Mouse (Mus musculus): ENCODE measurements around the gene Pogz. TPM values are rescaled to one million over a fixed set of nuclear protein-coding genes. Genes with fewer than 3 reads are reported as not detected.
"Not testable (repeated sequence)": the region's sequence is repeated elsewhere in the genome, so short reads cannot be mapped to it uniquely, and the experiment has no call there.

Gene Pogz
- total RNA-seq, 2 experiments from 2014 or later, result 38.4 to 39.2 TPM

GRCm38 (mm10) chr3:94911050-94911693 lies 73.8 kb downstream of the Pogz start:
- no peak for DNase-seq (ENCODE audit: low spot score in 2 of 2)

GRCm38 (mm10) chr3:94913801-94914200 lies 76.4 kb downstream of the Pogz start:
- DNase-seq (ENCODE audit: low spot score in 2 of 2), result no peak

- no peak for DNase-seq (ENCODE audit: low spot score in 2 of 2)
These were observed 78.8 kb downstream of the Pogz start for GRCm38 (mm10) chr3:94915903-94916741.

GRCm38 (mm10) chr3:94917816-94918361 lies 80.5 kb downstream of the Pogz start:
- DNase-seq (ENCODE audit: low spot score in 2 of 2), result no peak

GRCm38 (mm10) chr3:94918845-94919244 lies 81.5 kb downstream of the Pogz start:
- DNase-seq (ENCODE audit: low spot score in 2 of 2), result no peak

GRCm38 (mm10) chr3:94921104-94921503 lies 83.7 kb downstream of the Pogz start:
- DNase-seq (ENCODE audit: low spot score in 2 of 2), result no peak

- no peak for DNase-seq (ENCODE audit: low spot score in 2 of 2)
These were observed 85.0 kb downstream of the Pogz start for GRCm38 (mm10) chr3:94922333-94922732.

- DNase-seq (ENCODE audit: low spot score in 2 of 2), result no peak
These were observed 87.3 kb downstream of the Pogz start for GRCm38 (mm10) chr3:94924688-94925087.

GRCm38 (mm10) chr3:94926301-94926736 lies 89.0 kb downstream of the Pogz start:
- not testable (repeated sequence) for DNase-seq (ENCODE audit: low spot score in 2 of 2)

GRCm38 (mm10) chr3:94928979-94929378 lies 91.6 kb downstream of the Pogz start:
- not testable (repeated sequence) for DNase-seq (ENCODE audit: low spot score in 2 of 2)

GRCm38 (mm10) chr3:94930386-94931266 lies 93.3 kb downstream of the Pogz start:
- not testable (repeated sequence) for DNase-seq (ENCODE audit: low spot score in 2 of 2)

GRCm38 (mm10) chr3:94931427-94932082 lies 94.2 kb downstream of the Pogz start:
- DNase-seq (ENCODE audit: low spot score in 2 of 2), result not testable (repeated sequence)

Other genes with a start within 250 kb of the Pogz start
- gene Gm10972, start 194.5 kb upstream of the Pogz start, total RNA-seq (2021), result not detected
- gene Tuft1, start 178.7 kb upstream of the Pogz start, total RNA-seq (2021), result 1 to 10 TPM; 1.6 to 1.8 TPM
- gene Selenbp2, start 144.0 kb upstream of the Pogz start, total RNA-seq (2021), result 1 to 10 TPM; 1.6 to 2.4 TPM
- gene Cgn, start 51.1 kb upstream of the Pogz start, total RNA-seq (2021), result under 1 TPM; 0.61 to 0.88 TPM
- 100 to 1,000 TPM; 330 to 360 TPM for gene Psmb4, start 49.4 kb downstream of the Pogz start, total RNA-seq (2021)
- 10 to 100 TPM; 14.8 to 15.4 TPM for gene Selenbp1, start 95.5 kb downstream of the Pogz start, total RNA-seq (2021)
- gene Rfx5, start 116.5 kb downstream of the Pogz start, total RNA-seq (2021), result 10 to 100 TPM; 14.7 to 16.8 TPM
- 10 to 100 TPM; 47.5 to 49.3 TPM for gene Pi4kb, start 137.2 kb downstream of the Pogz start, total RNA-seq (2021)
- 10 to 100 TPM; 29.6 to 34.7 TPM for gene Zfp687, start 177.9 kb downstream of the Pogz start, total RNA-seq (2021)
- 100 to 1,000 TPM; 175 to 200 TPM for gene Psmd4, start 205.0 kb downstream of the Pogz start, total RNA-seq (2021)